Mouse (Mus musculus) midbrain, embryonic 16.5 days (tissue): ENCODE results near the gene Ddi2. TPM values are rescaled to one million over a fixed set of nuclear protein-coding genes. Genes with fewer than 3 reads are reported as not detected.
"Not testable (repeated sequence)": the region's sequence is repeated elsewhere in the genome, so short reads cannot be mapped to it uniquely, and the experiment has no call there.

Experiments used
- ATAC-seq: fragments of 200-750 bp; cut with Nextera tagmentation; 2 replicates; pipeline ENCODE4 v1.8.0; 2017; ENCODE audit warnings: moderate TSS enrichment
- H3K27ac ChIP-seq: fragments of 300-500 bp; sonication (generic); 2 replicates; pipeline ENCODE4 v1.5.1; 2014; ENCODE audit warnings: mild to moderate bottlenecking, low read length, mixed read lengths
- H3K27me3 ChIP-seq: fragments of 300-500 bp; sonication (generic); 2 replicates; pipeline ENCODE4 v1.6.1; 2014; ENCODE audit warnings: low read depth, low read length, mixed read lengths; ENCODE audit not compliant: control insufficient read depth, insufficient read depth
- H3K36me3 ChIP-seq: fragments of 300-500 bp; sonication (generic); 2 replicates; pipeline ENCODE4 v1.6.1; 2014; ENCODE audit warnings: mild to moderate bottlenecking, low read length, moderate library complexity, mixed read lengths; ENCODE audit not compliant: control insufficient read depth, insufficient read depth
- H3K4me1 ChIP-seq: fragments of 300-500 bp; sonication (generic); 2 replicates; pipeline ENCODE4 v1.6.1; 2014; ENCODE audit warnings: mild to moderate bottlenecking, low read length, mixed read lengths; ENCODE audit not compliant: control insufficient read depth, insufficient read depth
- H3K4me2 ChIP-seq: fragments of 300-500 bp; sonication (generic); 2 replicates; pipeline ENCODE4 v1.6.1; 2014; ENCODE audit warnings: mild to moderate bottlenecking, low read length, mixed read lengths
- H3K4me3 ChIP-seq: fragments of 300-500 bp; sonication (generic); 2 replicates; pipeline ENCODE4 v1.5.1; 2014; ENCODE audit warnings: low read depth, mild to moderate bottlenecking, low read length, moderate library complexity, mixed read lengths
- H3K9ac ChIP-seq: fragments of 300-500 bp; sonication (generic); 2 replicates; pipeline ENCODE4 v1.6.1; 2014; ENCODE audit warnings: low read depth, low read length, mixed read lengths
- H3K9me3 ChIP-seq: fragments of 300-500 bp; sonication (generic); replicated peaks from 2 replicates; pipeline ENCODE4 v1.6.1; 2014; ENCODE audit warnings: mild to moderate bottlenecking, low read length, mixed read lengths; ENCODE audit not compliant: control insufficient read depth, poor library complexity, severe bottlenecking
- WGBS: fragments of 180-500 bp; shearing (Covaris S2); extraction: QIAGEN DNeasy Blood & Tissue Kit; methylation state at CpG from one replicate; pipeline ENCODE4 v1.1.7; 2014; 5-methylcytosine and 5-hydroxymethylcytosine counted together
- polyA plus RNA-seq: library from polyadenylated mRNA; unstranded; fragments of >200 nt; fragmentation: Nextera tagmentation; extraction: Ambion mirVana; gene quantifications from 2 replicates; pipeline ENCODE4 v1.2.1, GENCODE M21; 2015

Ddi2 gene
- 10.0 and 12.6 TPM in 2 replicates for polyA plus RNA-seq

DNA sequence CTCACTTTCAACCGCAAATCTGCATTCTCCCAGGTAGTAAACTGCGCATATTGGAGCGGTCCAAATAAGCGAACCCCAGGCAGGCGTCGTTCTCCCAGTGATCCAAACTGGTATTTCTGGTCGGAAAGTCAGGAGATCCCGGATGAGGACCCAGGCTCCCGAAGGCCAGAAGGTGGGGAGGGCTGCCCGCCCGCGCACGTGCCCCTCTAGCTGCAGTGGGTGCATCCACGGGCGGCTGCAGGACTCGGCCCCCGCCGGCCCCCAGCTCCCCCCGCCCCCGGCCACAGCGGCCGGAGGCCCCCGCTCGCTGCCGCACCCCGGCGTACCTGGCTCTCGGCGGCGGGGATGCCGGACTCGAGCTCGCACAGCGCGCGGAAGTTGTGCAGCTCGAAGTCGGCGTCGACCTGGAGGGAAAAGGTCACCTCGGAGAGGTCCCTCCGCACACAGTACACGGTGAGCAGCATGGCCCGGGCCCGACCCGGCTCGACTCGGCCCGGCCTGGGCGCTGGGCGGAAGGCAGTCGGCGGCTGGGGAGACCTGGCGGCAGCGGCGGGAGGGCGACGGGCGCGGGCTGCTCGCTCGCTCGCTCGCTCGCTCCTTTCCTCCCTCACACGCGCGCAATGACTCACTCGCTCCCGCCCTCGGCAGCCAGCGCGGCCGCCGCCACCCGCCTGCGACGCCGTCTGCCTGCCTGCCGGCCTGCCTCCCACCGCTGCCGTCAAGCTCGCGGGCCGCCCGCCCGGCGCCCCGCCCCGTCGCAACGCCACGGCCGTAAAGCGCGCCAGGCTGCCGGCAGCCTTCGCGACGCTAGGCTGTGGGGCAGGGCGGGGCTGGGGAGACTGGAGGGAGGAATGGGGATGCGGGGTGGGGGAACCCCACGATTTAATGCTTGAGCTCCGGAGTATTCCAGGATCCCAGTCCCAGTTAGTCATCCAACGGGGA lies at the start of gene Ddi2:
Gene Ddi2 (minus strand): TSS at position 689 of the 942 bp plus-strand sequence.
- Histone ChIP-seq H3K4me1 (peaks cover 20% of the 10 kb centered on the region), H3K36me3 (no peaks in the 10 kb centered on the region), H3K4me2 (peak within 1 kb of the TSS; percentile 76), H3K27ac (peak within 1 kb of the TSS; percentile 85), H3K9ac (peak within 1 kb of the TSS; percentile 79), H3K27me3 (no peaks in the 10 kb centered on the region), H3K4me3 (peak within 1 kb of the TSS; percentile 99), H3K9me3 (no peaks in the 10 kb centered on the region)
- peak; percentile 93 for ATAC-seq
- WGBS = 1% methylated on average over 60 of the region's 105 CpGs

DNA sequence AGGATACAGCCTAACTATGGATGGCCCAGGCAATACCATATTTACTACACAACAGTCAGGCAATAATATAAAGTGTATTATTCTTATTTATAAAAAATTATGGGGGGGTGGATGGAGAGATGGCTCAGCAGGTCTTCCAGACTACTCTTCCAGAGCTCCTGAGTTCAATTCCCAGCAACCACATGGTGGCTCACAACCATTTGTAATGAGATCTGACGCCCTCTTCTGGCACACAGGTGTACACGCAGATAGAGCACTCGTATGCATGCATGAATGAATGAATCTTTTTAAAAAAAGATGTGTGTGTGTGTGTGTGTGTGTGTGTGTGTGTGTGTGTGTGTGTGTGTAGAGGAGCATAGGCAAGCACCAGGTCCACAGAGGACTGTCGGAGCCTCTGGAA lies 49.8 kb upstream of the Ddi2 start:
- WGBS = 83% methylated on average over 4 of the region's 4 CpGs
- peaks cover 51% of the 10 kb centered on the region for H3K36me3 ChIP-seq
- H3K9me3 ChIP-seq, H3K4me2 ChIP-seq, H3K27me3 ChIP-seq, H3K9ac ChIP-seq, H3K4me3 ChIP-seq, H3K27ac ChIP-seq, ATAC-seq, H3K4me1 ChIP-seq: not testable (repeated sequence)

DNA sequence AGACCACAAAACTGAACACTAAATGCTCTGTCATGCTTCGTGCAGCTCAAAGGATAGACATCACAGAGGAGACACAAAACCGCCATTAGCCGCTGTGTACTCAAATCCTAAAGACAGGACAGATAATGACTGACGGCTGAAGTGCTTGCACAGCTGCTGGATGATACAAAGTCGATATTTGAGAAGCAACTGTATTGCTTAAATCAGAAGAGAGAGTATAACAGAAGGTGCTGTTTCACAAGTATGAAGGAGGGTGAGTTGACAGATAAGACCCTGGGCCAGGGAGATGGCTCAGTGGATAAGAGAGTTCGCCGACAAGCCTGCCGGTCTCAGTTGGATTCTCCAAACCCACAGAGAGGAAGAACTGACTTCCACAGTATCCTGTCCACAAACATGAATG lies 48.6 kb upstream of the Ddi2 start:
- Histone ChIP-seq H3K4me1 (no peaks in the 10 kb centered on the region; the same call in 1 of the 2 replicates), H3K36me3 (peaks cover 54% of the 10 kb centered on the region), H3K4me3 (no peak overlapping the region), H3K9ac (no peak overlapping the region), H3K27ac (no peak overlapping the region), H3K4me2 (no peak overlapping the region), H3K9me3 (no peaks in the 10 kb centered on the region), H3K27me3 (no peaks in the 10 kb centered on the region)
- ATAC-seq = no peak
- WGBS = 93% methylated on average over 8 of the region's 8 CpGs

DNA sequence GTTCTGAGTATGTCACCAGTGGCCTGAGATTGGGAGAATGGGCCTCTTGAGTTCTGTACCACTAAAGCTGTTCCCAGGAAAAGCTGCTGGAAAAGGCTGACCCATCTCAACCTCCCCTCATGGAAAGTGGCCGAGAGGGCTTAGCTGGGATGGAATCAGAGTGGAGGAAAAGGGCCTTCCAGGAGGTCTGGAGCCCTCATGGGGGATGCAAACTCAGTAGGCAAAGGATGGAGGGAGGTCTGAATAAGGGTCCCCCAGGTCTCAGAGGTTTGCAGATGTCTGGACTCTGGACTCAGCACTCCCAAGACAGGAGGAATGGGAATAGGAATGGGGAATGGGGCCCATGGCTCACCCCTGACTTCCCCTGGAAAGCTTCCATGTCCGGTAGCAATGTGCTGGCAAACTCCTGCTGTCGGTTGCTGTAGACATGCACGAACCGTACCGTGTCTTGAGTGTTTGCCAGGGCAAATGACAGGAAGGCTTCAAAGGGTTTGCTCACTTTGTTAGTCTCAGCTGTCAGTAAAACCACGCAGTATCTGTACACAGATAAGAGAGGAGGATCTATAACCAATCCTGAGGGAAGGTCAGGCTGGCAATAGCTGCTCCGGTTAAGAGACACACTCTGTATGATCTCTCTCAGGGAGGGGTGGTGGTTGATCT lies 46.4 kb upstream of the Ddi2 start:
- Histone ChIP-seq H3K27me3 (no peaks in the 10 kb centered on the region), H3K4me2 (no peak overlapping the region), H3K27ac (no peak overlapping the region), H3K36me3 (peaks cover 47% of the 10 kb centered on the region), H3K4me3 (no peak overlapping the region), H3K4me1 (no peaks in the 10 kb centered on the region; the same call in 1 of the 2 replicates), H3K9ac (no peak overlapping the region), H3K9me3 (no peaks in the 10 kb centered on the region)
- no peak for ATAC-seq
- 92% methylated on average over 8 of the region's 8 CpGs for WGBS

DNA sequence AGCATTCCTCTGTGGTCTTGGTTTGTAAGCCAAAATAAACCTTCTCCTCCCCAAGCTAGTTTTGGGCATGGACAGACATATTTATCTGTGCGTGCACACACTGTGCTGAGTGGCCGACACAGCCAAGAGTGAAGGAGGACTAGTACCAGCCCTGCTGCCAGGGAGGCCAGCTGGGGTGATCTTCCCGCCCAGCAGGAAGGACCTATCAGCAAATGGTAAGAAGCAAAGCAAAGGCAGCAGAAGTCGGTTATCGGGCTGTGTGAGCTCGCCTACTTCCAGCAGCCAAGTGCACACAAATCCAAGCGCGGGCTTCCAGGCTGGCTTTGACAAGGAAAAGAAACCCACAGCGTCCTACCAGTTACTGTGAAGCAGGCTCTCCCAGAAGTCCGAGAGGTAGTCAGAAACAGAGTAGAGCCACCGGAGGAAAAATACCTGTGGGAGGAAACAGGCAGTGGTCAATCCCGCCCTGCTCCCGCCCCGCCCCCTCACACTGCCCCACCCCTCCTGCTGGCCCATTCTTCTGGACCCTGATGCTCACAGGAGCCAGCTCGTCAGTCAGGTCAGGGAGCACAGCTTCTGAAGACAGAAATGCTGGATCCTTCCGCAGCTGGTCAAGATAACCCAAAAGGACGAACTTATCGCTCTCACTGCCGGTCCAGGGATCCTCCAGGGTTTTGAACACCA lies 44.3 kb upstream of the Ddi2 start:
- no peak for ATAC-seq
- Histone ChIP-seq H3K4me3 (no peak overlapping the region), H3K9ac (no peak overlapping the region), H3K9me3 (no peaks in the 10 kb centered on the region), H3K4me2 (no peak overlapping the region), H3K4me1 (no peaks in the 10 kb centered on the region; the same call in 1 of the 2 replicates), H3K27ac (peak overlapping the region; percentile 33), H3K36me3 (peaks cover 58% of the 10 kb centered on the region), H3K27me3 (no peaks in the 10 kb centered on the region)
- WGBS = 84% methylated on average over 19 of the region's 19 CpGs

DNA sequence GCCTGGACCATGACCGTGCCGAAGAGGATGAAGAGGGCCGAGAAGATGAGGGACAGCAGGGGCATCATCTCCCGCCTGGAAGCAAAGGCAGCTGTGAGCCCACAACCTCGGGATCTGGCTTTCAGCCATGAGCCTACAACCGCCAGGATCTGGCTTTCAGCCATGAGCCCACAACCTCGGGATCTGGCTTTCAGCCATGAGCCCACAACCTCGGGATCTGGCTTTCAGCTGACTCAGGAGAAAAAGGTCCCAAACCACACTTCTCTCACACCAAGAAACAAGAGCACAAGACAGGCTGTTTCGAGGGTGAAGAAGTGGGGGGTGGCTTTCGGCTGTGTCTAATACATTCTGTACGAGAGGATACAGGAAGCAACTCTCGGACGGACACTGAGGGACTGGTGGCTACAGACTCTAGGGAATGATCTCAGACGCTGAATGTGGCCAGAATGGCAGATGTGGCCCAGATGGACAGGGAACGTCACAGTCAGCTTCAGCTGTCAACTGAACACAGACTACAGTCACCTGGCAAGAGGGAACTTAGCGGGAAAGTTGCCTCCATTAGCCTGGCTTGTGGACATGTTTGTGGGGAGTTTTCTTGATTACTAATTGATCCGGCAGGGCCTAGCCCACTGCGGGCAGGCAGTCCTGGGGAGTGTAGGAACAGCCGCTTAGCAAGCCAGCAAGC lies 43.6 kb upstream of the Ddi2 start:
- peak; percentile 51; the same call in 1 of the 2 replicates for ATAC-seq
- Histone ChIP-seq H3K27me3 (no peaks in the 10 kb centered on the region), H3K9me3 (no peaks in the 10 kb centered on the region), H3K27ac (peak overlapping the region; percentile 33), H3K4me3 (no peak overlapping the region), H3K36me3 (peaks cover 63% of the 10 kb centered on the region), H3K4me1 (no peaks in the 10 kb centered on the region; the same call in 1 of the 2 replicates), H3K9ac (0 out of 2 replicates have a peak overlapping the region, but pooled peaks have one; percentile 12), H3K4me2 (no peak overlapping the region; the same call in 1 of the 2 replicates)
- WGBS = 57% methylated on average over 19 of the region's 19 CpGs

DNA sequence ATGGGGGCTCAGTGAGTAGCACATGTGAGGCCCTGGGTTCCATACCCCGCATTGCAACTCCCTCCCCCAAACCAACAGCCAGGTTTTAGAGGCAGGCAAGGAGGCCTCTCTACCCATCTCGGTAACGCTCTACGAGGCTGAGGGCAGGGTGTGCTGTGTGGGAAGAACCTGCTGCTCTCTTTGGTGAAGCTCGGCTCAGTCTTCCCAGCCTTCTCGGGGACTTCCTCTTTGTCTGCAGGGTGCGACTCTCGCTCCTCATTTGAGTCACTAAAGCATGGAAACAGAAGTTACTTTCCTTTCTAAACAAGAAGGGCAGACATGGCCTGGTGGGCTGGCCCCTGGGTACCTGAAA lies 43.1 kb upstream of the Ddi2 start:
- H3K4me1 ChIP-seq = no peaks in the 10 kb centered on the region; the same call in 1 of the 2 replicates
- ATAC-seq = 0 out of 2 replicates have a peak, but pooled peaks have one; percentile 42
- H3K27ac ChIP-seq = peak overlapping the region; percentile 33
- H3K4me2 ChIP-seq = no peak overlapping the region; the same call in 1 of the 2 replicates
- WGBS = 76% methylated on average over 8 of the region's 8 CpGs
- H3K9me3 ChIP-seq = no peaks in the 10 kb centered on the region
- H3K4me3 ChIP-seq = no peak overlapping the region
- no peaks in the 10 kb centered on the region for H3K27me3 ChIP-seq
- H3K9ac ChIP-seq = 0 out of 2 replicates have a peak overlapping the region, but pooled peaks have one; percentile 12
- H3K36me3 ChIP-seq = peaks cover 58% of the 10 kb centered on the region

DNA sequence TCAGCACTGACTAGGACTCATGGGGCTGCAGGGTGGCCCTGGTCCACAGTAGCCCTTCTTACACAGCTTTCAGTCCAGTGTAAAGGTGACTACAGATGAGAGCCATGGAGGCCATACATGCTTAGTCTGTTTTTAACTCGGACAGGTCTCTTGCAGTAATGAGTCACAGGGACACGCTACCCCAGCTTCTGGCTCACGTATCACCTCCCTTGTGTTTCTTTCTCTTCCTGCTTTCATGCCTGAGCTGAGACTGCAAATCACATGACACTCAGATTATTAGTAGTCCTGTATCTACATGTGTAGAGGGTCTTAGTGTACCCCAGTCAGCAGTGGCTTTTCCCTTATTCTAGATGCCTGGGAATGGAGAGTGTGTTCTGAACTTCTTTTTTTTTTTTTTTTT lies 41.8 kb upstream of the Ddi2 start:
- H3K9me3 ChIP-seq = no peaks in the 10 kb centered on the region
- no peak for ATAC-seq
- H3K4me1 ChIP-seq = no peaks in the 10 kb centered on the region; the same call in 1 of the 2 replicates
- no peaks in the 10 kb centered on the region for H3K27me3 ChIP-seq
- no peak overlapping the region for H3K4me2 ChIP-seq
- no peak overlapping the region for H3K9ac ChIP-seq
- no peak overlapping the region for H3K4me3 ChIP-seq
- 99% methylated on average over 3 of the region's 3 CpGs for WGBS
- H3K27ac ChIP-seq = no peak overlapping the region
- H3K36me3 ChIP-seq = peaks cover 47% of the 10 kb centered on the region
